Mouse (Mus musculus) heart, postnatal 14 days (tissue): Measurements from ENCODE around the gene Pfn2. TPM values are rescaled to one million over a fixed set of nuclear protein-coding genes. Genes with fewer than 3 reads are reported as not detected.
A peak's percentile ranks its signal among the peaks of the same experiment; 100 is the strongest.
"Not testable (repeated sequence)": the region's sequence is repeated elsewhere in the genome, so short reads cannot be mapped to it uniquely, and the experiment has no call there.

Experiments used
- DNase-seq, 2 experiments: peaks; one replicate each; pipeline ENCODE4 v3.0.0; 2021 to 2022
- intact Hi-C: fragments of 180-260 bp; cut with DNase I; formaldehyde crosslinking; loops from one replicate; pipeline ENCODE4 v1.15.1; 2025
- long read RNA-seq, 2 experiments: library from polyadenylated mRNA; stranded (forward); transcript quantifications; one replicate each; pipeline ENCODE4 v2.0.0; 2021
- total RNA-seq, 2 experiments: library from RNA; stranded (reverse); gene quantifications; 2 replicates each; pipeline ENCODE4 v1.2.3; 2021

Pfn2 gene
- 10 to 100 TPM; 31.8 to 33.0 TPM for total RNA-seq
- long read RNA-seq, experiment 1, transcript Pfn2-201 (3 exons, 2,342 nt), result major isoform, 54 of 64 reads
- long read RNA-seq, experiment 1, partial matches to known transcripts, result 0 of 64 reads
- long read RNA-seq, experiment 1, other reads (novel, unspliced or antisense), result 8 of 64 reads
- long read RNA-seq, experiment 2, transcript Pfn2-201 (3 exons, 2,342 nt), result major isoform, 55 of 60 reads
- long read RNA-seq, experiment 2, partial matches to known transcripts, result 0 of 60 reads
- long read RNA-seq, experiment 2, other reads (novel, unspliced or antisense), result 1 of 60 reads

DNA sequence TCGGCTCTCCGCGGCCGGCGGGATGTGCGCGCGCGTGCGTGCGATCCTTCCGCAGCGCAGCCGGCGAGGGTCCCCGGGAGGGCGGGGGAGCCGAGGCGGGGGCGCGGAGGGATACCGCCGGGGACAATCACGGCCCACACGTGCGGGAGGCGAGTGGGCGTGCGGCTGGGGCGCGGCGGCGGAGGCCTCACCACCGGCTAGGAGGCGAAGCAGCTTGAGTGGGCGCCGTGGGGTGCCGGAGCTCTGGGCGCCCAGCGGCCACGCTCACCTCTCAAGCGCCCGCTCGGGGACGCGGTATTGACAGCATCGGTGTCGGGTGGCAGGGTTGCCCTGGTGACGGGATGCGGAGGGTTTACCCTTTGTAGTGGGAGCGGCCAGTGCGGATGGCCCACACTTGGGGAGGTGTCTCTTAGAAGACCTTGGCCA is at the start of gene Pfn2:
Pfn2 (minus strand) TSS at position 320 of the 426 bp plus-strand sequence.
- intact Hi-C loops, result loop anchor here (10.0 kb wide), 2 partner anchors 567 to 647 kb away; partner anchors contain the start of gene Tsc22d2
- peak; percentile 78 to 83 for DNase-seq

DNA sequence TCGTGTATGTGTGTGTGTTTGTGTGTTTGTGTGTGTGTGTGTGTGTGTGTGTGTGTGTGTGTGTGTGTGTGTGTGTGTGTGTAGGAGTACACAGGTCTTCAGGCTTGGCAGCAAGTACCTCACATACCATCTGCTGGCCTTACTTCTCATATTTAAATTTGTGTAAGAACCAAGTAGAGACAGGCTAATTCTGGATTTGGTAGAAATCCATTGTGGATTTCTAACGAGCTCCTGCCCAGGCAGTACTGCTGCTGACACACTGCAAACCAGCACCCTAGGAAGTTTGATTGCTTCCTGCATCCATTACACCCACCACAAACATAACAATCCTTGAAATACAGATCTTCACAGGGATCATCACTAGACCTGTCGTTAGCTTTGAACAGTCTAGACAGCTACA is 35.1 kb upstream of the Pfn2 start:
- DNase-seq, result no peak
- intact Hi-C loops, result no loop called here

- intact Hi-C loops, result loop anchor here (1.0 to 10.0 kb wide), 3 partner anchors 275 to 648 kb away; partner anchors contain the start of gene Tsc22d2
- peak; percentile 65 to 74 for DNase-seq
These were observed 743 bp downstream of the Pfn2 start for GRCm38 (mm10) chr3:57846912-57847759.

- no peak for DNase-seq
- intact Hi-C loops, result loop anchor here (1.0 to 10.0 kb wide), 3 partner anchors 276 to 648 kb away; partner anchors contain the start of gene Tsc22d2
These were observed 1.3 kb downstream of the Pfn2 start for GRCm38 (mm10) chr3:57846662-57846911.

- intact Hi-C loops, result loop anchor here (1.0 to 10.0 kb wide), 3 partner anchors 276 to 649 kb away; partner anchors contain the start of gene Tsc22d2
- DNase-seq, result peak in 1 of 2 experiments; percentile 5
These were observed 1.9 kb downstream of the Pfn2 start for GRCm38 (mm10) chr3:57845786-57846661.

DNA sequence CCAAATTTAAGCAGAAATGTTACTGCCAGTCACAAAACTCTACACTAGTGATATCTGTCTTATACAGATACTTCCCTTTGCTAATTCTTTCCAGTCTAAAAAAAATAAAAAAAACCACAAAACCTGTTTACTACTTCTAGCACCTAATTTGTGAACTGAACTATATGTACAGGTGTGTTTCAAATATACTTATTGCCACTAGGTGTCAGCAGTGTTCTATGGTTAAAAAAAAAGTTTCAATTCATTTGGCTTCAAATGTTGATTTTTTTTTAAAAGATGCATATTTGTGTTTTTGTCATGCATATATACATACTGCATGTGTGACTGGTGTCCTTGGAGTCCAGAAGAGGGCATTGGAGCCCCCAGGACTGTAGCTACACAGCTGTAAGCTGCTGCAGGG is 4.1 kb downstream of the Pfn2 start:
- DNase-seq, result no peak
- intact Hi-C loops, result loop anchor here (10.0 kb wide), 2 partner anchors 571 to 651 kb away; partner anchors contain the start of gene Tsc22d2

DNA sequence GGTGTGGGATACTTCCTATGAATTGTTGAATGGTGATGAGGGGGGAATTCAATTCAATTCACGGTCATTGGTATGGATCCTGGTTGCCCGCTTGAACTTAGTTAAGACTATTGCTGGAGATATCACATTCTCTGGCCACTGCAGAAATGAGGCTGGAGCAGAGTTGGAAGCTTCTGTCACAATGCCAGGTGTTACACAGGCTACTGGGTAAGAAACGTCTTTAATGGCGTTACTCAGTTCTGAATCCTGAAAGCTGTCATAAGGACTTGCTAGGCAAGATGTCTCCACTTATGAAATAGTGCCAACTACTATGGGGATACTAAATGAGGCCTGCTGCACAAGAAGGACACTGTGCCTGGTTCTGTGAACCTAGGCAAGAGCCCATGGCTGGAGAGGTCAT is 11.0 kb downstream of the Pfn2 start:
- DNase-seq, result no peak
- intact Hi-C loops, result no loop called here

GRCm38 (mm10) chr3:57833585-57833984 is 14.3 kb downstream of the Pfn2 start:
- DNase-seq, result no peak
- intact Hi-C loops, result no loop called here

- intact Hi-C loops, result no loop called here
- no peak for DNase-seq
These were observed 22.0 kb downstream of the Pfn2 start for GRCm38 (mm10) chr3:57825866-57826265.

GRCm38 (mm10) chr3:57815447-57815846 is 32.4 kb downstream of the Pfn2 start:
- peak in 1 of 2 experiments; percentile 19 for DNase-seq
- intact Hi-C loops, result loop anchor here (2.0 kb wide), 1 partner anchor 149 kb away; no protein-coding TSS in a partner anchor

GRCm38 (mm10) chr3:57795071-57795470 is 52.8 kb downstream of the Pfn2 start:
- DNase-seq, intact Hi-C loops: not testable (repeated sequence)

Other genes starting within 250 kb of the Pfn2 start
- gene Commd2, start 196.4 kb downstream of the Pfn2 start, total RNA-seq, result 10 to 100 TPM; 13.9 to 14.2 TPM
- gene Ankub1, start 155.3 kb downstream of the Pfn2 start, total RNA-seq, result not detected
- 10 to 100 TPM; 52.2 to 55.5 TPM for gene Rnf13, start 112.0 kb downstream of the Pfn2 start, total RNA-seq